Comparison of ENCODE assay signal across 42 mouse cellular contexts in the genomic region with DNA sequence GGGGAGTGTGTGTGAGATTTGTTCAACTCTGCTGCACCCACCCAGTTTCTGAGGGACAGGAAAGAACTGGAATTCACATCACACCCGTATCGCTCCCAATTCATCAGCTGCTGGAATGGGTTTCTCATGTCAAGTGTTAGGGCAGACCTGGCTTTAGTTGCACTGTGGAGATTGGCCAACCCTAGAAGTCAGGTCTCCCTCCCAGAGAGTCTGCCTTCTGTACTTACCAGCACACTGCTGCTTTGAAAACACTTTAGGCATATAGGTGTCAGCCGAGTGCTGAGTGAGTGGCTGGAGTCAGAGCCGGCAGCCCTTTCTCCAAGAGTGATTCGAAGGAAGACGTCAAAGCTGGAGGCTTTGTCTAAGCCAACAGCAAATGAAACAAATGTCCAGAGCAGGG. TPM values are rescaled to one million over a fixed set of nuclear protein-coding genes. Genes with fewer than 3 reads are reported as not detected.
A peak's percentile ranks its signal among the peaks of the same experiment; 100 is the strongest.
DNase-seq lines count a peak whose midpoint lies in the region; ATAC-seq and TF ChIP-seq lines count a peak whose summit lies in the region.
"Had no signal": no experiment of that assay in that cellular context is flagged by ENCODE, and none has a peak within 500 bp of the region (broad histone marks: within the 10 kb centered on the region; RNA-seq: fewer than 3 reads in every experiment).

No protein-coding gene starts in this region.

- DNase-seq in cerebellum, adult 18-20 months: peak; percentile 65 to 68
- DNase-seq in heart, adult 8-10 months (ENCODE audit: low spot score): no peak
- DNase-seq in brain, adult 2 months (ENCODE audit: low read depth, low spot score): peak; percentile 83
- DNase-seq in cerebellum, postnatal 10 days: peak; percentile 49 to 51
- no peak for DNase-seq in lung, postnatal 0 days (ENCODE audit: low spot score)
- DNase-seq in liver: no peak
- DNase-seq: adrenal gland, adult 8-10 months; embryo, embryonic 11 days; gastrocnemius, adult 2 months; gastrocnemius, postnatal 36 days; kidney, adult 18-20 months; kidney, postnatal 36 days; liver, postnatal 0 days; lung, postnatal 4 days; right cerebral cortex, adult 18-20 months; spleen, adult 18-20 months; thymus, postnatal 14 days had no signal

- H3K27ac ChIP-seq in heart, embryonic 13.5 days (replicated peaks): peak overlapping the region; percentile 21; the same call in 1 of the 2 replicates
- no peak overlapping the region for H3K27ac ChIP-seq in lung, postnatal 0 days (ENCODE audit: low read length)
- H3K27ac ChIP-seq: embryonic facial prominence, embryonic 12.5 days; forebrain, embryonic 10.5 days; gastrocnemius, adult 2 months; hindbrain, embryonic 15.5 days; kidney, embryonic 15.5 days; layer of hippocampus, adult 2 months; left cerebral cortex, adult 2 months; limb, embryonic 13.5 days; liver, embryonic 12.5 days; midbrain, embryonic 12.5 days; neural tube, embryonic 12.5 days had no signal

- H3K9ac ChIP-seq in heart, embryonic 13.5 days: no peak overlapping the region
- no peak overlapping the region for H3K9ac ChIP-seq in lung, postnatal 0 days (replicated peaks; ENCODE audit: low read depth)
- H3K9ac ChIP-seq: embryonic facial prominence, embryonic 12.5 days; hindbrain, embryonic 15.5 days; kidney, embryonic 15.5 days; limb, embryonic 13.5 days; liver, embryonic 12.5 days; liver, postnatal 0 days; midbrain, embryonic 12.5 days; neural tube, embryonic 12.5 days had no signal

- 33% methylated on average over 6 of the region's 6 CpGs for WGBS in heart, embryonic 13.5 days
- WGBS in lung, postnatal 0 days: 64% methylated on average over 6 of the region's 6 CpGs

- no peak overlapping the region for H3K4me3 ChIP-seq in heart, embryonic 13.5 days
- no peak overlapping the region for H3K4me3 ChIP-seq in lung, postnatal 0 days (ENCODE audit: low read depth, low read length)
- H3K4me3 ChIP-seq: embryonic facial prominence, embryonic 12.5 days; forebrain, embryonic 10.5 days; gastrocnemius, adult 2 months; hindbrain, embryonic 15.5 days; kidney, embryonic 15.5 days; layer of hippocampus, adult 2 months; left cerebral cortex, adult 2 months; limb, embryonic 13.5 days; liver, embryonic 12.5 days; megakaryocyte, embryonic 14.5 days; midbrain, embryonic 12.5 days; myocyte; neural tube, embryonic 12.5 days had no signal

- H3K4me2 ChIP-seq in heart, embryonic 13.5 days: peak overlapping the region; percentile 14; the same call in 1 of the 2 replicates
- H3K4me2 ChIP-seq in lung, postnatal 0 days (replicated peaks; ENCODE audit: low read depth, low read length): no peak overlapping the region
- H3K4me2 ChIP-seq: embryonic facial prominence, embryonic 12.5 days; hindbrain, embryonic 15.5 days; kidney, embryonic 15.5 days; limb, embryonic 13.5 days; liver, embryonic 12.5 days; midbrain, embryonic 12.5 days; neural tube, embryonic 12.5 days had no signal

- H3K4me1 ChIP-seq in heart, embryonic 13.5 days: peaks cover 38% of the 10 kb centered on the region
- H3K4me1 ChIP-seq in lung, postnatal 0 days (ENCODE audit: insufficient read depth, low read depth, low read length): no peaks in the 10 kb centered on the region
- H3K4me1 ChIP-seq: embryonic facial prominence, embryonic 12.5 days; forebrain, embryonic 10.5 days; hindbrain, embryonic 15.5 days; kidney, embryonic 15.5 days; liver, embryonic 12.5 days; megakaryocyte, embryonic 14.5 days; midbrain, embryonic 12.5 days; neural tube, embryonic 12.5 days had no signal

- no peak for ATAC-seq in cerebellum, adult (ENCODE audit: insufficient number of reproducible peaks, low FRiP score, low TSS enrichment)
- ATAC-seq in heart, embryonic 13.5 days (ENCODE audit: extremely low read depth, insufficient number of reproducible peaks, low FRiP score, low TSS enrichment): peak; percentile 57; the same call in 1 of the 2 replicates
- ATAC-seq in lung, postnatal 0 days: no peak
- ATAC-seq: forebrain, embryonic 16.5 days; liver, embryonic 12.5 days; liver, postnatal 0 days had no signal

- no peaks in the 10 kb centered on the region for H3K36me3 ChIP-seq in heart, embryonic 13.5 days
- H3K36me3 ChIP-seq in lung, postnatal 0 days (ENCODE audit: insufficient read depth, low read length): no peaks in the 10 kb centered on the region
- H3K36me3 ChIP-seq: embryonic facial prominence, embryonic 12.5 days; forebrain, embryonic 10.5 days; G1E; hindbrain, embryonic 15.5 days; kidney, embryonic 15.5 days; limb, embryonic 13.5 days; liver, embryonic 12.5 days; midbrain, embryonic 12.5 days; neural tube, embryonic 12.5 days had no signal

- 0 out of 2 replicates have a peak, but pooled peaks cover 3% of the 10 kb centered on the region for H3K27me3 ChIP-seq in heart, embryonic 13.5 days (replicated peaks)
- H3K27me3 ChIP-seq in lung, postnatal 0 days (replicated peaks; ENCODE audit: insufficient read depth, low read length): no peaks in the 10 kb centered on the region
- H3K27me3 ChIP-seq: embryonic facial prominence, embryonic 12.5 days; hindbrain, embryonic 15.5 days; limb, embryonic 13.5 days; midbrain, embryonic 12.5 days; neural tube, embryonic 12.5 days had no signal

- no peak for TF ChIP-seq EP300 in lung, postnatal 0 days (IDR thresholded peaks at IDR 0.05)

- H3K9me3 ChIP-seq in heart, embryonic 13.5 days: no peaks in the 10 kb centered on the region
- H3K9me3 ChIP-seq in lung, postnatal 0 days (ENCODE audit: low read length): no peaks in the 10 kb centered on the region
- H3K9me3 ChIP-seq: embryonic facial prominence, embryonic 12.5 days; forebrain, embryonic 10.5 days; hindbrain, embryonic 15.5 days; kidney, embryonic 15.5 days; liver, embryonic 12.5 days; midbrain, embryonic 12.5 days; neural tube, embryonic 12.5 days had no signal

- TF ChIP-seq CTCF in lung, postnatal 0 days (IDR thresholded peaks at IDR 0.05): no peak

RNA-seq across cellular contexts. Expression of gene Gm17087, which starts 10.5 kb away (rescaled TPM):
- not detected in 2 replicates for polyA plus RNA-seq in heart, embryonic 13.5 days (2015; fragmentation: Nextera tagmentation; extraction: Ambion mirVana)
- not detected for total RNA-seq in heart, adult 8-10 months (2022)
- polyA plus RNA-seq in lung, postnatal 0 days (2015; fragmentation: Nextera tagmentation; extraction: Ambion mirVana): not detected in 2 replicates
- total RNA-seq: adrenal gland, adult 8-10 months; adrenal gland, postnatal 4 days; G1E; gastrocnemius, adult 2 months; gastrocnemius, postnatal 36 days; hematopoietic stem cell, adult 5-6 weeks; layer of hippocampus, adult 2 months; layer of hippocampus, postnatal 14 days; left cerebral cortex, adult 2 months; left cerebral cortex, postnatal 36 days; midbrain, postnatal 0 days had no signal
- polyA plus RNA-seq: embryonic facial prominence, embryonic 12.5 days; forebrain, embryonic 10.5 days; forebrain, embryonic 16.5 days; G1E; hindbrain, embryonic 15.5 days; intestine, embryonic 14.5 days; kidney, embryonic 15.5 days; limb, embryonic 13.5 days; liver, embryonic 12.5 days; liver, postnatal 0 days; lung, embryonic 16.5 days; midbrain, embryonic 12.5 days; midbrain, postnatal 0 days; myocyte; neural tube, embryonic 12.5 days; stomach, embryonic 16.5 days; urinary bladder, adult 2 months had no signal

RNA-seq across cellular contexts. Expression of gene Pde10a, which starts 31.1 kb away (rescaled TPM):
- 1.1 and 1.2 TPM in 2 replicates for polyA plus RNA-seq in heart, embryonic 13.5 days (2015; fragmentation: Nextera tagmentation; extraction: Ambion mirVana)
- 1 to 10 TPM; 1.8 to 3.6 (median 2.8) TPM for total RNA-seq in heart, adult 8-10 months (2022)
- 0.86 and 0.89 TPM in 2 replicates for polyA plus RNA-seq in lung, postnatal 0 days (2015; fragmentation: Nextera tagmentation; extraction: Ambion mirVana)
- polyA plus RNA-seq: G1E had no signal

Comparison
In these comparisons a context has a peak if more than half of its experiments do, and no peak if none do; other contexts are left out.
1. DNase-seq: peak in cerebellum, adult 18-20 months (2 of 2), brain, adult 2 months (single experiment) and cerebellum, postnatal 10 days (2 of 2); none in heart, adult 8-10 months (single experiment), lung, postnatal 0 days (single experiment) and liver (single experiment).